Mouse (Mus musculus): ENCODE measurements around the gene Syn3. TPM values are rescaled to one million over a fixed set of nuclear protein-coding genes. Genes with fewer than 3 reads are reported as not detected.

Gene Syn3
- polyA plus RNA-seq, 1 experiment from 2014 or later: 24.8 TPM

- Histone ChIP-seq H3K9ac (replicated peaks; ENCODE audit: low read depth, low read length) (no peak overlapping the region), H3K4me2 (ENCODE audit: low read length) (no peak overlapping the region), H3K4me3 (replicated peaks; ENCODE audit: low read length) (no peak overlapping the region), H3K9me3 (ENCODE audit: control insufficient read depth, low read length) (no peaks in the 10 kb centered on the region), H3K27ac (ENCODE audit: low read length) (no peak overlapping the region), H3K27me3 (replicated peaks; ENCODE audit: control insufficient read depth, insufficient read depth, low read length) (no peaks in the 10 kb centered on the region), H3K4me1 (replicated peaks; ENCODE audit: control insufficient read depth, insufficient read depth, low read length) (no peaks in the 10 kb centered on the region), H3K36me3 (ENCODE audit: control insufficient read depth, insufficient read depth) (no peaks in the 10 kb centered on the region)
- 91% methylated on average over 2 of the region's 2 CpGs for WGBS
- no peak for ATAC-seq
These were observed 147.4 kb downstream of the Syn3 start for GRCm38 (mm10) chr10:86351287-86351686.

- no peak for ATAC-seq
- 63% methylated on average over 3 of the region's 3 CpGs for WGBS
- Histone ChIP-seq H3K36me3 (ENCODE audit: control insufficient read depth, insufficient read depth) (no peaks in the 10 kb centered on the region), H3K4me1 (replicated peaks; ENCODE audit: control insufficient read depth, insufficient read depth, low read length) (no peaks in the 10 kb centered on the region), H3K4me3 (replicated peaks; ENCODE audit: low read length) (no peak overlapping the region), H3K9ac (replicated peaks; ENCODE audit: low read depth, low read length) (no peak overlapping the region), H3K27me3 (replicated peaks; ENCODE audit: control insufficient read depth, insufficient read depth, low read length) (no peaks in the 10 kb centered on the region), H3K4me2 (ENCODE audit: low read length) (no peak overlapping the region), H3K9me3 (ENCODE audit: control insufficient read depth, low read length) (no peaks in the 10 kb centered on the region), H3K27ac (ENCODE audit: low read length) (no peak overlapping the region)
These were observed 152.4 kb downstream of the Syn3 start for GRCm38 (mm10) chr10:86346235-86346840.

- Histone ChIP-seq H3K9ac (replicated peaks; ENCODE audit: low read depth, low read length) (no peak overlapping the region), H3K27ac (ENCODE audit: low read length) (no peak overlapping the region), H3K4me2 (ENCODE audit: low read length) (no peak overlapping the region), H3K36me3 (ENCODE audit: control insufficient read depth, insufficient read depth) (no peaks in the 10 kb centered on the region), H3K4me1 (replicated peaks; ENCODE audit: control insufficient read depth, insufficient read depth, low read length) (no peaks in the 10 kb centered on the region), H3K9me3 (ENCODE audit: control insufficient read depth, low read length) (no peaks in the 10 kb centered on the region), H3K4me3 (replicated peaks; ENCODE audit: low read length) (no peak overlapping the region), H3K27me3 (replicated peaks; ENCODE audit: control insufficient read depth, insufficient read depth, low read length) (no peaks in the 10 kb centered on the region)
- no peak for ATAC-seq
- 94% methylated on average over 9 of the region's 9 CpGs for WGBS
These were observed 153.1 kb downstream of the Syn3 start for GRCm38 (mm10) chr10:86345645-86346044.

GRCm38 (mm10) chr10:86344654-86345053 is 154.0 kb downstream of the Syn3 start:
- no peaks in the 10 kb centered on the region for H3K9me3 ChIP-seq (ENCODE audit: control insufficient read depth, low read length)
- no peak overlapping the region for H3K9ac ChIP-seq (replicated peaks; ENCODE audit: low read depth, low read length)
- H3K4me3 ChIP-seq (replicated peaks; ENCODE audit: low read length): no peak overlapping the region
- H3K27ac ChIP-seq (ENCODE audit: low read length): no peak overlapping the region
- peaks cover 4% of the 10 kb centered on the region; the same call in 1 of the 2 replicates for H3K4me1 ChIP-seq (replicated peaks; ENCODE audit: control insufficient read depth, insufficient read depth, low read length)
- H3K36me3 ChIP-seq (ENCODE audit: control insufficient read depth, insufficient read depth): no peaks in the 10 kb centered on the region
- no peak for ATAC-seq
- WGBS: 76% methylated on average over 6 of the region's 6 CpGs
- H3K27me3 ChIP-seq (replicated peaks; ENCODE audit: control insufficient read depth, insufficient read depth, low read length): no peaks in the 10 kb centered on the region
- H3K4me2 ChIP-seq (ENCODE audit: low read length): no peak overlapping the region

- H3K4me2 ChIP-seq (ENCODE audit: low read length): no peak overlapping the region
- WGBS: 93% methylated on average over 7 of the region's 7 CpGs
- no peaks in the 10 kb centered on the region for H3K36me3 ChIP-seq (ENCODE audit: control insufficient read depth, insufficient read depth)
- H3K27me3 ChIP-seq (replicated peaks; ENCODE audit: control insufficient read depth, insufficient read depth, low read length): no peaks in the 10 kb centered on the region
- no peak overlapping the region for H3K9ac ChIP-seq (replicated peaks; ENCODE audit: low read depth, low read length)
- peaks cover 5% of the 10 kb centered on the region; the same call in 1 of the 2 replicates for H3K4me1 ChIP-seq (replicated peaks; ENCODE audit: control insufficient read depth, insufficient read depth, low read length)
- no peak for ATAC-seq
- no peak overlapping the region for H3K27ac ChIP-seq (ENCODE audit: low read length)
- no peaks in the 10 kb centered on the region for H3K9me3 ChIP-seq (ENCODE audit: control insufficient read depth, low read length)
- H3K4me3 ChIP-seq (replicated peaks; ENCODE audit: low read length): no peak overlapping the region
These were observed 154.8 kb downstream of the Syn3 start for GRCm38 (mm10) chr10:86343931-86344330.

GRCm38 (mm10) chr10:86343362-86343761 is 155.3 kb downstream of the Syn3 start:
- no peak for ATAC-seq

GRCm38 (mm10) chr10:86342713-86343112 is 156.0 kb downstream of the Syn3 start:
- 64% methylated on average over 7 of the region's 7 CpGs for WGBS
- Histone ChIP-seq H3K36me3 (ENCODE audit: control insufficient read depth, insufficient read depth) (no peaks in the 10 kb centered on the region), H3K27ac (ENCODE audit: low read length) (no peak overlapping the region), H3K9me3 (ENCODE audit: control insufficient read depth, low read length) (no peaks in the 10 kb centered on the region), H3K27me3 (replicated peaks; ENCODE audit: control insufficient read depth, insufficient read depth, low read length) (no peaks in the 10 kb centered on the region), H3K4me2 (ENCODE audit: low read length) (no peak overlapping the region), H3K4me1 (replicated peaks; ENCODE audit: control insufficient read depth, insufficient read depth, low read length) (peaks cover 7% of the 10 kb centered on the region; the same call in 1 of the 2 replicates), H3K9ac (replicated peaks; ENCODE audit: low read depth, low read length) (no peak overlapping the region), H3K4me3 (replicated peaks; ENCODE audit: low read length) (no peak overlapping the region)
- ATAC-seq: no peak

More at GRCm38 (mm10) chr10:86343362-86343761, 155.3 kb downstream of the Syn3 start:
- Histone ChIP-seq H3K9me3 (ENCODE audit: control insufficient read depth, low read length) (no peaks in the 10 kb centered on the region), H3K36me3 (ENCODE audit: control insufficient read depth, insufficient read depth) (no peaks in the 10 kb centered on the region), H3K4me3 (replicated peaks; ENCODE audit: low read length) (no peak overlapping the region), H3K9ac (replicated peaks; ENCODE audit: low read depth, low read length) (no peak overlapping the region), H3K27ac (ENCODE audit: low read length) (no peak overlapping the region), H3K4me1 (replicated peaks; ENCODE audit: control insufficient read depth, insufficient read depth, low read length) (peaks cover 5% of the 10 kb centered on the region; the same call in 1 of the 2 replicates), H3K4me2 (ENCODE audit: low read length) (no peak overlapping the region), H3K27me3 (replicated peaks; ENCODE audit: control insufficient read depth, insufficient read depth, low read length) (no peaks in the 10 kb centered on the region)
- 86% methylated on average over 6 of the region's 6 CpGs for WGBS

GRCm38 (mm10) chr10:86342151-86342550 is 156.5 kb downstream of the Syn3 start:
- 86% methylated on average over 4 of the region's 4 CpGs for WGBS
- no peak for ATAC-seq
- Histone ChIP-seq H3K27ac (ENCODE audit: low read length) (no peak overlapping the region), H3K9ac (replicated peaks; ENCODE audit: low read depth, low read length) (no peak overlapping the region), H3K4me2 (ENCODE audit: low read length) (no peak overlapping the region), H3K4me3 (replicated peaks; ENCODE audit: low read length) (no peak overlapping the region), H3K27me3 (replicated peaks; ENCODE audit: control insufficient read depth, insufficient read depth, low read length) (no peaks in the 10 kb centered on the region), H3K36me3 (ENCODE audit: control insufficient read depth, insufficient read depth) (no peaks in the 10 kb centered on the region), H3K4me1 (replicated peaks; ENCODE audit: control insufficient read depth, insufficient read depth, low read length) (peaks cover 7% of the 10 kb centered on the region; the same call in 1 of the 2 replicates), H3K9me3 (ENCODE audit: control insufficient read depth, low read length) (no peaks in the 10 kb centered on the region)

GRCm38 (mm10) chr10:86341589-86341988 is 157.1 kb downstream of the Syn3 start:
- Histone ChIP-seq H3K4me3 (replicated peaks; ENCODE audit: low read length) (no peak overlapping the region), H3K4me1 (replicated peaks; ENCODE audit: control insufficient read depth, insufficient read depth, low read length) (peaks cover 7% of the 10 kb centered on the region; the same call in 1 of the 2 replicates), H3K27ac (ENCODE audit: low read length) (no peak overlapping the region), H3K27me3 (replicated peaks; ENCODE audit: control insufficient read depth, insufficient read depth, low read length) (no peaks in the 10 kb centered on the region), H3K36me3 (ENCODE audit: control insufficient read depth, insufficient read depth) (no peaks in the 10 kb centered on the region), H3K9me3 (ENCODE audit: control insufficient read depth, low read length) (no peaks in the 10 kb centered on the region), H3K9ac (replicated peaks; ENCODE audit: low read depth, low read length) (no peak overlapping the region), H3K4me2 (ENCODE audit: low read length) (no peak overlapping the region)
- 36% methylated on average over 8 of the region's 8 CpGs for WGBS
- ATAC-seq: no peak

Data from forebrain, embryonic 16.5 days (tissue).